Mouse (Mus musculus) G1E (cell line): ENCODE results near the gene Prom1.

Experiments used
- CTCF ChIP-seq: IDR thresholded peaks from 2 replicates; pipeline ENCODE4 v1.5.1; 2012; ENCODE audit warnings: low read depth, low read length, inconsistent platforms, mixed read lengths
- GATA1 ChIP-seq: IDR thresholded peaks from 2 replicates; pipeline ENCODE4 v1.6.1; 2012; ENCODE audit warnings: borderline replicate concordance, low read length, inconsistent platforms, mixed read lengths

DNA sequence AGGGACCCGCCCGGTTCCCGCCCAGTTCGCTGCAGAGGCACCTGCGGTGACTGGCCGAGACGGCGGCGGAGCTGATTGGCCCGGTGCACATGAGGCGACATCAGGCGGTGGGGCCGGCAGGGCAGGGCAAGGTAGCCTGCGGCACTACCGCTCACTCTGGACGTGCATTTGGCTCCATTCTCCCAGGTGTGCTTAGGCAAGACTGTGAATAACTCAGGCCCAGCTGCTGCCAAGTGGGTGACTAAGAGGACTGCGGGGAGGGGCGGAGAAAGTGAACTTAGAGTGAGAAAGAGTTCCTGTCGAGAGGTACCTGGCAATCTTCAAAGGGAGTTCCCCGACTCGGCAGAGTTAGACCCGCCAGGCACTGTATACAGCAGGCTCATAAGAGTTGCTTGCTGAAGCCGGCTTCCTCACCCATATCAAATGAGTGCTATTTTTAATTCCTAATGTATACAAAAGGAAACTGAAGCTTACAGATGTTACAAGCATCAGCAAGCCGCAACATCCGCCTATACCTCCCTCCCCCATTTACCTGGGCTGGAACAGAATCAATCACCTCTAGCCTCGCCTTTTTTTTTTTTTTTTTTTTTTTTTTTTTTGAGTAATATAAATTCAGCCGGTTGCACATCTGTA, 153.6 kb downstream of the Prom1 start:
- TF ChIP-seq CTCF (no peak), GATA1 (no peak)
